8 mouse cellular contexts compared by ENCODE assay signal in genomic region chr5:149525055-149525785, GRCm38 (mm10). TPM values are rescaled to one million over a fixed set of nuclear protein-coding genes. Genes with fewer than 3 reads are reported as not detected.
DNase-seq lines count a peak whose midpoint lies in the region; ATAC-seq and TF ChIP-seq lines count a peak whose summit lies in the region.

No protein-coding gene starts in this region.

- no peaks in the 10 kb centered on the region for H3K27me3 ChIP-seq in spleen, adult 2 months (ENCODE audit: control insufficient read depth, insufficient read depth, low read length)
- 0 out of 2 replicates have a peak, but pooled peaks cover 3% of the 10 kb centered on the region for H3K27me3 ChIP-seq in limb, embryonic 13.5 days

- no peak overlapping the region for H3K4me3 ChIP-seq in spleen, adult 2 months (ENCODE audit: extremely low read depth, insufficient read depth, insufficient read length)
- no peak overlapping the region for H3K4me3 ChIP-seq in limb, embryonic 13.5 days

- H3K9me3 ChIP-seq in limb, embryonic 13.5 days = no peaks in the 10 kb centered on the region

- no peak overlapping the region for H3K27ac ChIP-seq in spleen, adult 2 months (ENCODE audit: insufficient read depth, low read length)
- no peak overlapping the region for H3K27ac ChIP-seq in limb, embryonic 13.5 days

- H3K36me3 ChIP-seq in spleen, adult 2 months (ENCODE audit: control insufficient read depth, insufficient read depth, low read length) = no peaks in the 10 kb centered on the region
- no peaks in the 10 kb centered on the region for H3K36me3 ChIP-seq in limb, embryonic 13.5 days

- ATAC-seq in limb, embryonic 13.5 days (ENCODE audit: low FRiP score, low read depth) = no peak
- no peak for ATAC-seq in frontal cortex, adult (ENCODE audit: low TSS enrichment)

- DNase-seq in embryo, embryonic 10 days (ENCODE audit: low spot score) = peak; percentile 17
- no peak for DNase-seq in embryo, embryonic 9.5 days (ENCODE audit: extremely low spot score)
- DNase-seq in spleen, adult 2 months (ENCODE audit: low read depth in 1 of 2, low spot score in 2 of 2) = no peak
- DNase-seq in spleen, postnatal 4 days (ENCODE audit: low spot score in 2 of 2) = no peak
- DNase-seq in testis, postnatal 10 days (ENCODE audit: low spot score) = peak; percentile 52
- no peak for DNase-seq in adrenal gland, postnatal 10 days

- peak; percentile 38; the same call in 1 of the 2 replicates for TF ChIP-seq CTCF in spleen, adult 2 months (IDR thresholded peaks at IDR 0.05; ENCODE audit: extremely low read depth, insufficient read depth, insufficient read length, insufficient replicate concordance)

- no peak for TF ChIP-seq POLR2A in spleen, adult 2 months (IDR thresholded peaks at IDR 0.05; ENCODE audit: low read depth, low read length)

- H3K9ac ChIP-seq in limb, embryonic 13.5 days = no peak overlapping the region

- WGBS in spleen, adult 2 months = 50% methylated on average over 6 of the region's 6 CpGs
- 49% methylated on average over 6 of the region's 6 CpGs for WGBS in limb, embryonic 13.5 days

- H3K4me2 ChIP-seq in limb, embryonic 13.5 days (replicated peaks) = peak overlapping the region; percentile 38

- no peaks in the 10 kb centered on the region; the same call in 1 of the 2 replicates for H3K4me1 ChIP-seq in spleen, adult 2 months (ENCODE audit: control insufficient read depth, insufficient read depth, insufficient read length)
- H3K4me1 ChIP-seq in limb, embryonic 13.5 days = peaks cover 29% of the 10 kb centered on the region

RNA-seq across cellular contexts. Expression of gene Wdr95, which starts 3.3 kb away (rescaled TPM):
- polyA plus RNA-seq in spleen, adult 2 months (2012; rRNA removed) = 0.40 and 0.49 TPM in 2 replicates
- 0.08 and 0.34 TPM in 2 replicates for polyA plus RNA-seq in limb, embryonic 13.5 days (2015; fragmentation: Nextera tagmentation; extraction: Ambion mirVana)
- under 1 TPM in 1 of 2 experiments, not detected in 1; 0.09 TPM for total RNA-seq in adrenal gland, postnatal 10 days (2021)

Comparison
In these comparisons a context has a peak if more than half of its experiments do, and no peak if none do; other contexts are left out.
1. DNase-seq: peak in embryo, embryonic 10 days (single experiment) and testis, postnatal 10 days (single experiment); none in embryo, embryonic 9.5 days (single experiment), spleen, adult 2 months (0 of 2), spleen, postnatal 4 days (0 of 2) and adrenal gland, postnatal 10 days (single experiment).